Mouse (Mus musculus) urinary bladder, postnatal 10 days (tissue): ENCODE results near the gene Snph.
"Not testable (repeated sequence)": the region's sequence is repeated elsewhere in the genome, so short reads cannot be mapped to it uniquely, and the experiment has no call there.

Source experiments
- DNase-seq: peaks from one replicate; pipeline ENCODE4 v3.0.0; 2022; ENCODE audit warnings: low spot score

The Snph gene

DNA sequence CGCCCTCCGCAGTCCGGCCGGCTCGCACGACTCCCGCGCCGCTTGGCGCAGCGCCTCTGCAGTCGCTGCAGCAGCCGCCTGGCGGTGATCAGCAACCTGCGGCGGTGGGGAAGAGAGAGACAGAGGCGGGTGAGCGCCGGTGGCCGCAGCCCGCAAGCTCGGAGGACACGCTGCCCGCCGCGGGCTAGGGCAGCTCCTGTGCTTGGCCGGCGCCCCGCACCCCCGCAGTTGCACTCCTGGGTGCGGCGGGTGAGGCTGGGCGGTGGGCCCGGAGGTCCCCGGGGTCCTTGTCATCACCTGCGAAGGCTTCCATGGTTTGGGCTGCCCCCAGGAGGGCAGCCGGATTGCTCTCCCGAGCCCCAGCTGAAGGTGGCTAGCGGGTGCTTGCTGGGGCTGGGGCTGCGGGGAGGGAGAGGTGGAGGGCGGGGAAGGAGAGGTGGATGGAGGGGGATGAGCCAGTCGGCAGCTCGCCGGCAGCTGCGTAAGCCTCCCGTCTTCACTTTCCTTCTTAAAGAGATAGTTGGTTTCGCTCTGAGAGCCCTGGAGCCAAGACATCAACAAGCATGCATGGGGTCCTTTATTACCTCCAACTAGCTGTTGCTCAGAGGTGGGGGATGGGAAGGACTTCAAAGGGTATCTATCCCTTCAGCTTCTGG is at the start of gene Snph:
Snph (minus strand) TSS at position 435 of the 656 bp plus-strand sequence.
- DNase-seq: no peak

- DNase-seq: no peak
These were observed 43.8 kb upstream of the Snph start for GRCm38 (mm10) chr2:151676234-151676633.

- no peak for DNase-seq
These were observed 38.6 kb upstream of the Snph start for GRCm38 (mm10) chr2:151670968-151671329.

- no peak for DNase-seq
These were observed 37.9 kb upstream of the Snph start for GRCm38 (mm10) chr2:151670026-151670967.

DNA sequence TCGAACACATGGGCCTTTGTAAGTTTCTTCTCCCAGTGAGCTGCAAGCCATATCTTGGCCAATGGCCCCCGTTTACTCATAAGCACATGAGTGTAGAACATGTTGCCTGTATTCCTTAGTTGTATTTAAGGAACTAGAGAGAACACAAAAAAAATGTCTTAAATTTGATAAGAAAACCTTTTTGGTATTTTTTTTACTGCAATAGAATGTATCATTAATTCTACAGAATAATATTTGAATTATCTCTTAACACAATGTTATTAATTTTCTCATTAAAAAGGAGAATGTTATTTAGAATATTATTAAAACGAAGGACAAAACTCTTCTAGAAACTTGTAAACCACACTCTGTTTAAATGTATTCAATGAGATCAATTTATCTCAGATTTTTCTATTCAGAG is 36.0 kb upstream of the Snph start, which contains the start of gene Rad21l:
Rad21l (minus strand) TSS at position 101 of the 400 bp plus-strand sequence.
- DNase-seq: no peak

GRCm38 (mm10) chr2:151652053-151652452 is 19.7 kb upstream of the Snph start:
- no peak for DNase-seq

DNA sequence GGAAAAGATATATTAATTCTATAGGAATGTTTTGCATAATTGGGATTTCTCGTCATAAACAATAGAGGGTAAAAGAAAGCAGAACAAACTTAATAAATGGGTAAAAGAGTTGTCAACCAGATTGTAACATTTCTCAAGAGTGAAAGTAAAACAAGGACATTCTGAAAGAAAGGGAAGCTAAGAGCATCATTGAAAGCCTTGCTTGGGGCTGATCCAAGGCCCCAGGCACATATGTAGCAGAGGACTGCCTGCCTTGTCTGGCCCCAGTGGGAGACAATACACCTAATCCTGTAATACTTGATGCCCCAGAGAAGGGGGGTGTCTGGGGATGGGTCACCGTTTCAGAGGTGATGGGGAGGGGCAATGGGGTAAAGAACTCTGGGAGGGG is 3.6 kb upstream of the Snph start:
- no peak for DNase-seq

- no peak for DNase-seq
These were observed 3.1 kb upstream of the Snph start for GRCm38 (mm10) chr2:151635362-151636014.

GRCm38 (mm10) chr2:151634903-151635302 is 2.5 kb upstream of the Snph start:
- no peak for DNase-seq

DNA sequence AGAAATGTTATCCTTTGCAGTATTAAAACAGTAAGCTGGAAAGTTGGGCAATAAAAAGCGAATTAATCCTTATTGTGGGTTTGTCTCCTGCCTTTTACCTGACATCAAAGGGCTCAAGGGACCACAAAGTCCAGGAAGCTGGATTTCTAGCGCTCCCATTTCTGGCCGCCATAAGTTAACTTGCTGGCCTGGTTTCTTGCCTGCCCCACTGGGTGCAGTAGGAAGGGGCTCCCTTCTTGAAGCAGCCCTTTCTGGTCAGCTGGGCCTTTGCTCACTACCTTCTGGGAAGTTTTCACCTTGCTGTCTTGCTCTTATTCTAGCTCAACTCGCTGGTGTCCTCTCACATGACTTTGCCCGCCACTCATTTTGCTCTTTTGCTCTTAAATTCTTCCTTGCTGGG is 589 bp upstream of the Snph start:
- DNase-seq: no peak

GRCm38 (mm10) chr2:151631406-151632158 is 811 bp downstream of the Snph start:
- DNase-seq: no peak

DNA sequence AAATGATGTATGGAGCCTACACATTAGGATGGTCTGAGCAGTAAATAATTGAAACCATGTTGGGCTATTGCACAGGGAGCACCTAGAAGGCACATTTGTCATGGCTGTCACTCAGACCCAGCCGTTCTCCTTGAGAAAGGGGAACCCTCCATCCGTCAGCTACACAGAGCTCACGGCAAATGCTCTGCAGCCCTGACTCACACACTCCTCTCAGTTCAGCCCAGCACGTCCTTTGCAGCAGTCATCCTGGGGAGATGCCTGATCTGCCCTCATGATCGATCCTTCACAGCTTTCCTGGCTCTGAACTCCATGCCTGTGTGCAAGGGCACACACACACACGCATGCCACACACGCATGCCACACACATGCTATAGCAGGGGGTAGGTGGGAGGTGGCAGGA is 3.1 kb downstream of the Snph start:
- no peak for DNase-seq

- DNase-seq: no peak
These were observed 4.4 kb downstream of the Snph start for GRCm38 (mm10) chr2:151628011-151628410.

DNA sequence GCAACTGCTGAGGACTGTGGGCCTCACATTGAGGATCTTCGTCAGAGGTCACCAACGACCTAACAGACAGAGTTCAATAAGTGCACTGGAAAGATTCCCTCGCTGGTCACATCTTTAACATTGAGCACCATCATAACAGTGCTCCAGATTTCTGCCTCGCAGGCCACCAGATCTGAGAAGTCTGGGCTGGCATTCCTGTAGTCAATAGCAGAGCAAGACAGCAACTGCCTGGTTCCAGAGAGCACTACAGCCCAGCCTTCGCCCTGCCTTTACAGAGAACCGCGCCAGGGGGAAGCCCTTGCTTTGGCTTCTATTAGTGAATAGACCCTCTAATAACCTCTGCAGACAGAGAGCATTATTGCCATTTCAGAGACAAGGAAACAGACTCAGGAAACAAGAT is 6.1 kb downstream of the Snph start:
- no peak for DNase-seq

DNA sequence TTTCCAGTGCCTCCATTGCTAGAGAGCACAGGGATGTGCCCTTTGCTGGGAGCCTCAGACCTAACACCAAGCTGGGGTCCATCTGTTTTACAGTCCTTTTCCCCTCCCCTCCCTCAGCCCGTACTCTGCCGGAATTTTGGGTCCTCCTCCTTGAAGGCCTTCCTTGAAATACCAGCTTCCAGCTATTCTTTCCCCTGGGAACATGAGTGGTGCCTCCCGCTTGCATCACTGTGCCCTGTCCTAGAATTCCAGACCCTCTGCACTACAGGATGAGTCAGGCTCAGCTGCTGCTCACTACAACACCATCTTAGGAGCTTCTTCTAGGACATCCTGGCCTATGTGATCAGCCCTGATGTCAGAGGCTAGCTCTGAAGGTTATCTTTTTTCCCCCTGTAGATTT is 8.6 kb downstream of the Snph start:
- no peak for DNase-seq

GRCm38 (mm10) chr2:151616551-151617329 is 15.7 kb downstream of the Snph start:
- no peak for DNase-seq

- not testable (repeated sequence) for DNase-seq
These were observed 16.6 kb downstream of the Snph start for GRCm38 (mm10) chr2:151615779-151616178.

DNA sequence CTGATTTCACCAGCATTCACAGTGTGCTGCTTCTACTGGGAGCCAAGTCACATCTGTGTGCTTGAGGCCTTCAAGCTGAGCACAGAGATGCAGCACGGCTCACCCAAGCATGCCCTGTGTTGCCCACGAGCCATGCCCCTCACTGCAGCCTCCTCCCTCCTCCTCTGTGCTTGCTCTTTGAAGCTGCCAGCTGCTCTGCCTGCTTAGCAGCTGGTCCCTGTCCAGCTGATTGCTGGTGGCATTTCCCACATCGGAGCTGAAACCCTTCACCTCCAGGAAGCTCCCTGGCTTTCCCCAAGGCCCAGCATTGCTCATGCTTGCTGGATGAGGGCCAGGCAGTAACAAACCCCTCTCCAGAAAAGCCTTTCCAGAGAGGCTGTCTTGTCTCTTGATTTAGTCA is 22.4 kb downstream of the Snph start:
- no peak for DNase-seq

- DNase-seq: no peak
These were observed 24.0 kb downstream of the Snph start for GRCm38 (mm10) chr2:151608435-151608834.

DNA sequence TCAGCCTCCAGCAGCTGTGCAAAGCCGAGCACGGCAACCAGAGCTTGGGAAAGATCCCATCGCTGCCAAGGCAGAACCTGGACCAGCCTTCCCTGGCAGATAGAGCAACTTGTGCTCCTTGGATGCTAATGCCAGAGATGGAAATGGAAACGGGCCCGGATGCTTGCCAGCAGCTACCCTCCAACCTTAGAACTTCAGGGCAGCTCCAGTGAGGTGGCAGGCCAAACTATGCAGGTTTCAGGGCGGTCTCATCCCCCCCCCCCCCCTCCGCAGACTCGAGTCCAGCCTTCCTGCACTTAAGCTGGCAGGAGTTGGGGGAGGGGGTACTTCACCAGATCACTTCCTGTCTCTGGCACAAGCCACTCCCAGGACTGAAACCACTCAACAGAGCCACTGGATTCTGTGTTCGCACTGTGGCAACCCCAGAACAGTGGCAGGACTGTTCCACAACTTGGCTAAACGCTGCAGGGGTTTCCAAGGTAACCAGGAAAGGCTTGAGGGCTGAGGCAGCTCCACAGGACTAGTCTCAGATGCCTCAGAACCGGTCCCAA is 26.9 kb downstream of the Snph start:
- no peak for DNase-seq

DNA sequence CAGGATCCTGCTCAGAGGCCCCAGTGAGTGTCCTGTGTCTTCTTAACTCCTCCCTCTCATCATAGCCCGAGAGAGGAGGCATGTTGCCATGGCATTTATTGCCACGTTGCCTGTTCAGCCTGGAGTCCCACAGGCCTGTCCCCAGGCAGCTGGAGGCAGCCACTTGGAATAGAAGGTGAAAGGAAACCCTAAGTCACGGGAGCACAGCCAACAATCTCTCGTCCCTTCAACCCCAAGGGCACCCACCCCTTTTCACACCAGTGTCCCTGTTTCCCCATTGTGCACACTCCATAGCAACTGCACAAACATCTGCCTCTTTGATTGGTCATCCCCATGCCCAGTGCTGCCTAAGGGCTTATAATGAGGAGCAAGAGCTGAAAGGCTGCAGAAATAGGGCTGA is 28.8 kb downstream of the Snph start:
- DNase-seq: no peak
